ENCODE assay signal across 28 mouse cellular contexts in genomic region chrX:10152390-10152789, GRCm38 (mm10). TPM values are rescaled to one million over a fixed set of nuclear protein-coding genes. Genes with fewer than 3 reads are reported as not detected.
DNase-seq lines count a peak whose midpoint lies in the region; ATAC-seq and TF ChIP-seq lines count a peak whose summit lies in the region.
"Had no signal": no experiment of that assay in that cellular context is flagged by ENCODE, and none has a peak within 500 bp of the region (broad histone marks: within the 10 kb centered on the region; RNA-seq: fewer than 3 reads in every experiment).

No protein-coding gene starts in this region.

- no peaks in the 10 kb centered on the region for H3K36me3 ChIP-seq in embryonic facial prominence, embryonic 14.5 days (ENCODE audit: control insufficient read depth, insufficient read depth, low read length)
- H3K36me3 ChIP-seq in embryonic facial prominence, embryonic 10.5 days (replicated peaks), result no peaks in the 10 kb centered on the region
- no peaks in the 10 kb centered on the region for H3K36me3 ChIP-seq in kidney, postnatal 0 days (ENCODE audit: insufficient read depth, low read length)
- H3K36me3 ChIP-seq: embryonic facial prominence, embryonic 12.5 days; embryonic facial prominence, embryonic 15.5 days; forebrain, embryonic 10.5 days; forebrain, embryonic 12.5 days; G1E had no signal

- 48% methylated on average over 3 of the region's 3 CpGs for WGBS in embryonic facial prominence, embryonic 14.5 days
- 58% methylated on average over 3 of the region's 3 CpGs for WGBS in embryonic facial prominence, embryonic 10.5 days
- WGBS in kidney, postnatal 0 days, result 45% methylated on average over 3 of the region's 3 CpGs

- TF ChIP-seq CTCF in kidney, postnatal 0 days (IDR thresholded peaks at IDR 0.05; ENCODE audit: low read depth), result no peak

- H3K9me3 ChIP-seq in embryonic facial prominence, embryonic 14.5 days (ENCODE audit: control insufficient read depth, low read length), result no peaks in the 10 kb centered on the region
- no peaks in the 10 kb centered on the region for H3K9me3 ChIP-seq in embryonic facial prominence, embryonic 10.5 days
- H3K9me3 ChIP-seq in kidney, postnatal 0 days (replicated peaks; ENCODE audit: low read length), result no peaks in the 10 kb centered on the region
- H3K9me3 ChIP-seq: embryonic facial prominence, embryonic 12.5 days; embryonic facial prominence, embryonic 15.5 days; forebrain, embryonic 10.5 days; forebrain, embryonic 12.5 days; G1E had no signal

- DNase-seq in embryonic facial prominence, embryonic 14.5 days (ENCODE audit: low spot score), result peak; percentile 2
- DNase-seq in embryonic facial prominence, embryonic 10.5 days (ENCODE audit: low spot score), result no peak
- DNase-seq in kidney, postnatal 0 days (ENCODE audit: low spot score), result peak; percentile 44
- DNase-seq in kidney, postnatal 14 days, result no peak
- DNase-seq in mesoderm, embryonic 11.5 days (ENCODE audit: low read depth, low spot score), result peak; percentile 5
- no peak for DNase-seq in urinary bladder, postnatal 14 days (ENCODE audit: low spot score)
- no peak for DNase-seq in adrenal gland, postnatal 10 days
- DNase-seq: adrenal gland, adult 8-10 months; adrenal gland, postnatal 25 days; cerebellum, adult 11 months; cerebellum, adult 18-20 months; cerebellum, adult 8-10 months; cerebellum, adult 9-11 months; cerebellum, postnatal 14 days; cerebellum, postnatal 36 days had no signal

- H3K27me3 ChIP-seq in embryonic facial prominence, embryonic 14.5 days (replicated peaks; ENCODE audit: control insufficient read depth, insufficient read depth, low read length), result no peaks in the 10 kb centered on the region
- H3K27me3 ChIP-seq in embryonic facial prominence, embryonic 10.5 days (replicated peaks; ENCODE audit: low read depth, poor library complexity, severe bottlenecking), result no peaks in the 10 kb centered on the region
- H3K27me3 ChIP-seq in kidney, postnatal 0 days (ENCODE audit: insufficient read depth, low read length), result no peaks in the 10 kb centered on the region
- H3K27me3 ChIP-seq: CH12.LX; embryonic facial prominence, embryonic 12.5 days; embryonic facial prominence, embryonic 15.5 days; forebrain, embryonic 12.5 days had no signal

- H3K4me1 ChIP-seq in embryonic facial prominence, embryonic 14.5 days (ENCODE audit: control insufficient read depth, insufficient read depth, low read length), result no peaks in the 10 kb centered on the region
- no peaks in the 10 kb centered on the region for H3K4me1 ChIP-seq in embryonic facial prominence, embryonic 10.5 days
- no peaks in the 10 kb centered on the region for H3K4me1 ChIP-seq in kidney, postnatal 0 days (replicated peaks; ENCODE audit: insufficient read depth, low read length)
- H3K4me1 ChIP-seq: embryonic facial prominence, embryonic 12.5 days; embryonic facial prominence, embryonic 15.5 days; forebrain, embryonic 10.5 days; forebrain, embryonic 12.5 days had no signal

- no peak overlapping the region for H3K4me2 ChIP-seq in embryonic facial prominence, embryonic 14.5 days (ENCODE audit: low read depth, low read length)
- no peak overlapping the region for H3K4me2 ChIP-seq in kidney, postnatal 0 days (ENCODE audit: low read length)
- H3K4me2 ChIP-seq: embryonic facial prominence, embryonic 12.5 days; embryonic facial prominence, embryonic 15.5 days; forebrain, embryonic 12.5 days had no signal

- H3K4me3 ChIP-seq in embryonic facial prominence, embryonic 14.5 days (ENCODE audit: low read depth, low read length), result no peak overlapping the region
- no peak overlapping the region for H3K4me3 ChIP-seq in embryonic facial prominence, embryonic 10.5 days
- H3K4me3 ChIP-seq in kidney, postnatal 0 days (replicated peaks; ENCODE audit: low read depth, low read length), result no peak overlapping the region
- H3K4me3 ChIP-seq: embryonic facial prominence, embryonic 12.5 days; embryonic facial prominence, embryonic 15.5 days; erythroblast, embryonic 14.5 days; forebrain, embryonic 10.5 days; forebrain, embryonic 12.5 days had no signal

- no peak overlapping the region for H3K27ac ChIP-seq in embryonic facial prominence, embryonic 14.5 days (replicated peaks; ENCODE audit: low read depth, low read length)
- H3K27ac ChIP-seq in embryonic facial prominence, embryonic 10.5 days (replicated peaks), result no peak overlapping the region
- 0 out of 2 replicates have a peak overlapping the region, but pooled peaks have one; percentile 13 for H3K27ac ChIP-seq in kidney, postnatal 0 days
- H3K27ac ChIP-seq: embryonic facial prominence, embryonic 12.5 days; embryonic facial prominence, embryonic 15.5 days; forebrain, embryonic 10.5 days; forebrain, embryonic 12.5 days had no signal

- H3K9ac ChIP-seq in embryonic facial prominence, embryonic 14.5 days (ENCODE audit: low read depth, low read length), result no peak overlapping the region
- no peak overlapping the region for H3K9ac ChIP-seq in kidney, postnatal 0 days (ENCODE audit: low read depth, low read length)
- H3K9ac ChIP-seq: embryonic facial prominence, embryonic 12.5 days; embryonic facial prominence, embryonic 15.5 days; forebrain, embryonic 12.5 days had no signal

- no peak for ATAC-seq in embryonic facial prominence, embryonic 14.5 days (ENCODE audit: low read depth)
- ATAC-seq in kidney, postnatal 0 days (replicated peaks; ENCODE audit: low FRiP score, low read depth), result no peak
- ATAC-seq: activated CD4-positive, CD25-positive, alpha-beta regulatory T cell, adult 4 months; CD4-positive, CD25-positive, alpha-beta regulatory T cell, adult 4 months; forebrain, embryonic 14.5 days; forebrain, embryonic 16.5 days; Patski had no signal

RNA-seq across cellular contexts. Expression of gene Srpx, which starts 34.9 kb away (rescaled TPM):
- polyA plus RNA-seq in embryonic facial prominence, embryonic 14.5 days (2014; fragmentation: Nextera tagmentation; extraction: Ambion mirVana), result 84.8 and 85.3 TPM in 2 replicates
- 3.1 and 3.6 TPM in 2 replicates for polyA plus RNA-seq in embryonic facial prominence, embryonic 10.5 days (2016; fragmentation: Nextera tagmentation; extraction: Ambion mirVana)
- 15.1 and 17.2 TPM in 2 replicates for polyA plus RNA-seq in kidney, postnatal 0 days (2015; fragmentation: Nextera tagmentation; extraction: Ambion mirVana)
- total RNA-seq in adrenal gland, postnatal 10 days (2021), result 10 to 100 TPM in 1 of 2 experiments, 1 to 10 TPM in 1; 9.7 to 10.5 TPM
- total RNA-seq: CH12.LX; common myeloid progenitor, adult 5-6 weeks; G1E had no signal
- polyA plus RNA-seq: activated CD4-positive, CD25-positive, alpha-beta regulatory T cell, adult 4 months; CD4-positive, CD25-positive, alpha-beta regulatory T cell, adult 4 months; erythroblast, embryonic 14.5 days; G1E; Patski had no signal

Comparison
In these comparisons a context has a peak if more than half of its experiments do, and no peak if none do; other contexts are left out.
1. DNase-seq: peak in embryonic facial prominence, embryonic 14.5 days (single experiment), kidney, postnatal 0 days (single experiment) and mesoderm, embryonic 11.5 days (single experiment); none in embryonic facial prominence, embryonic 10.5 days (single experiment), kidney, postnatal 14 days (single experiment), urinary bladder, postnatal 14 days (single experiment) and adrenal gland, postnatal 10 days (single experiment).